Mouse (Mus musculus): ENCODE results near the gene Trim9. TPM values are rescaled to one million over a fixed set of nuclear protein-coding genes. Genes with fewer than 3 reads are reported as not detected.

Trim9 gene
- polyA plus RNA-seq, 1 experiment from 2014 or later = 0.32 TPM

DNA sequence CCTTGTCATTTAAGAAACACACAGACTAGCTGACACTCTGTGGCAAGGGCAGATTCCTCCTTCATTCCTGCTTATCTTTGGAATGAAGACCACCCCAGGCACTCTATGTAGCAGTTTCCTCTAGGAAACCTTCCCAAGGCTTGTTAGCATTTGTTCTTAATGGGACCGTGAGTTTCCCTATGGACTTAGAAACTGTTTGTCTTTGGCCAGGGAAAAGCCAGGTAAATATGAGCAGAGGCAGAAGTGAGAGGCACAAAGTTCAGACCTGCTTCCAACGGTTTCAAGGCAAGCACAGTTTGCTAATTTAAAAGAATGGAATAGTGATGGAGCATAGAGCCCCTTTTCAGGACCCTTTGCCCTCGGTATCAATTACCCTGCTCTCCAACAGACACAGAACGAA is 124.1 kb downstream of the Trim9 start:
- Histone ChIP-seq H3K9ac (ENCODE audit: low read length) (no peak overlapping the region), H3K27me3 (ENCODE audit: control insufficient read depth, insufficient read depth, low read length) (no peaks in the 10 kb centered on the region), H3K4me1 (replicated peaks; ENCODE audit: control insufficient read depth, insufficient read depth) (0 out of 2 replicates have a peak, but pooled peaks cover 4% of the 10 kb centered on the region), H3K9me3 (ENCODE audit: control insufficient read depth, low read length) (no peaks in the 10 kb centered on the region), H3K4me2 (replicated peaks; ENCODE audit: low read depth) (no peak overlapping the region), H3K4me3 (ENCODE audit: low read depth, low read length) (no peak overlapping the region), H3K36me3 (ENCODE audit: control insufficient read depth, insufficient read depth, low read length) (no peaks in the 10 kb centered on the region), H3K27ac (replicated peaks) (no peak overlapping the region)
- 47% methylated on average over 4 of the region's 4 CpGs for WGBS
- TF ChIP-seq CTCF (IDR thresholded peaks at IDR 0.05; ENCODE audit: low read depth) = no peak
- DNase-seq (ENCODE audit: low spot score) (no peak), ATAC-seq (ENCODE audit: low FRiP score, low TSS enrichment) (no peak)

GRCm38 (mm10) chr12:70221425-70221824 is 126.0 kb downstream of the Trim9 start:
- Histone ChIP-seq H3K9me3 (ENCODE audit: control insufficient read depth, low read length) (no peaks in the 10 kb centered on the region), H3K9ac (ENCODE audit: low read length) (no peak overlapping the region), H3K4me1 (replicated peaks; ENCODE audit: control insufficient read depth, insufficient read depth) (0 out of 2 replicates have a peak, but pooled peaks cover 2% of the 10 kb centered on the region), H3K36me3 (ENCODE audit: control insufficient read depth, insufficient read depth, low read length) (no peaks in the 10 kb centered on the region), H3K27me3 (ENCODE audit: control insufficient read depth, insufficient read depth, low read length) (no peaks in the 10 kb centered on the region), H3K27ac (replicated peaks) (no peak overlapping the region), H3K4me3 (ENCODE audit: low read depth, low read length) (no peak overlapping the region), H3K4me2 (replicated peaks; ENCODE audit: low read depth) (no peak overlapping the region)
- no peak for TF ChIP-seq CTCF (IDR thresholded peaks at IDR 0.05; ENCODE audit: low read depth)
- TF ChIP-seq EP300 (optimal IDR thresholded peaks at IDR 0.05) = no peak
- DNase-seq (ENCODE audit: low spot score) (no peak), ATAC-seq (ENCODE audit: low FRiP score, low TSS enrichment) (no peak)
- 66% methylated on average over 5 of the region's 5 CpGs for WGBS

DNA sequence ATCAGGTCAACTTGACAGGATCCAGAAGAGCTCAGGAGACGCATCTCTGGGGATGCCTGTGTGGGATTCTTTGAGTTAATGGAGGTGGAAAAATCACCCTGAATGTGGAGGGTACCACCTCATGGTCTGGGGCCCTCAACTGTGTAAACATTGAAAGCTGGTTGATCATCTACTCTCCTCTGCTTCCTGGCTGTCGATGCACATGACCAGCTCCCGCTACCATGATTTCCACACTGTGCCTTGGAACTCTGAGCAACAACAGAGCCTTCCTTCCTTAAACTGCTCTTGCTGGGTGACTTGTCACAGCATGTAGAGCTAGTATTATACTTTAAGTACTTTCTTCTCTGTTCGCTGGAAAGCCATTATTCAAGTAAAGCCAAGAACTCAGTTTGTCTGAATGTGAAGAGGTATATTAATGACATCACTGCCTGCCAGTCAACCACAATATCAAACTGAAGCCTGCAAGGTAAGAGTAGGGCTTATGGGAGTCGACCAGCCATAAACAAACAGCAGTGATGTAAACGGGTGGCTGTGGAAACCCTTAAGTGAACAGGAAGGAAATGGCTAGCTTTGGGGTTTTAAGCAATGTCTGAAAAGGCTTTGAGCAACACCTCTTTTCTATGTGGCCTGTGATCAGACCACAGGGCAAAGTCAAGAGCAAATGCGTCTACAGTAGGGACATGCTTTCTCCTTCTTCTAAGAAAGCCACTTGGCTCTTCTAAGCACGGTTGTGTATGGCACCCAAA is 128.4 kb downstream of the Trim9 start:
- WGBS = 62% methylated on average over 8 of the region's 8 CpGs
- H3K4me3 ChIP-seq (ENCODE audit: low read depth, low read length) = no peak overlapping the region

GRCm38 (mm10) chr12:70216229-70216800 is 131.1 kb downstream of the Trim9 start:
- no peak for TF ChIP-seq EP300 (optimal IDR thresholded peaks at IDR 0.05)
- TF ChIP-seq CTCF (IDR thresholded peaks at IDR 0.05; ENCODE audit: low read depth) = no peak
- H3K4me2 ChIP-seq (replicated peaks; ENCODE audit: low read depth) = no peak overlapping the region
- DNase-seq (ENCODE audit: low spot score) (no peak), ATAC-seq (ENCODE audit: low FRiP score, low TSS enrichment) (no peak)
- WGBS = 56% methylated on average over 16 of the region's 16 CpGs
- no peaks in the 10 kb centered on the region for H3K27me3 ChIP-seq (ENCODE audit: control insufficient read depth, insufficient read depth, low read length)
- H3K36me3 ChIP-seq (ENCODE audit: control insufficient read depth, insufficient read depth, low read length) = peaks cover 3% of the 10 kb centered on the region; the same call in 1 of the 2 replicates
- H3K9ac ChIP-seq (ENCODE audit: low read length) = no peak overlapping the region
- H3K27ac ChIP-seq (replicated peaks) = no peak overlapping the region
- no peaks in the 10 kb centered on the region for H3K9me3 ChIP-seq (ENCODE audit: control insufficient read depth, low read length)
- no peak overlapping the region for H3K4me3 ChIP-seq (ENCODE audit: low read depth, low read length)
- H3K4me1 ChIP-seq (replicated peaks; ENCODE audit: control insufficient read depth, insufficient read depth) = no peaks in the 10 kb centered on the region

More for the DNA sequence above, 128.4 kb downstream of the Trim9 start:
- DNase-seq (ENCODE audit: low spot score) (no peak), ATAC-seq (ENCODE audit: low FRiP score, low TSS enrichment) (no peak)
- H3K4me2 ChIP-seq (replicated peaks; ENCODE audit: low read depth) = no peak overlapping the region
- H3K27me3 ChIP-seq (ENCODE audit: control insufficient read depth, insufficient read depth, low read length) = no peaks in the 10 kb centered on the region
- H3K9ac ChIP-seq (ENCODE audit: low read length) = no peak overlapping the region
- no peaks in the 10 kb centered on the region for H3K36me3 ChIP-seq (ENCODE audit: control insufficient read depth, insufficient read depth, low read length)
- no peak overlapping the region for H3K27ac ChIP-seq (replicated peaks)
- TF ChIP-seq CTCF (IDR thresholded peaks at IDR 0.05; ENCODE audit: low read depth) (no peak), EP300 (optimal IDR thresholded peaks at IDR 0.05) (no peak)
- no peaks in the 10 kb centered on the region for H3K9me3 ChIP-seq (ENCODE audit: control insufficient read depth, low read length)
- H3K4me1 ChIP-seq (replicated peaks; ENCODE audit: control insufficient read depth, insufficient read depth) = 0 out of 2 replicates have a peak, but pooled peaks cover 1% of the 10 kb centered on the region

DNA sequence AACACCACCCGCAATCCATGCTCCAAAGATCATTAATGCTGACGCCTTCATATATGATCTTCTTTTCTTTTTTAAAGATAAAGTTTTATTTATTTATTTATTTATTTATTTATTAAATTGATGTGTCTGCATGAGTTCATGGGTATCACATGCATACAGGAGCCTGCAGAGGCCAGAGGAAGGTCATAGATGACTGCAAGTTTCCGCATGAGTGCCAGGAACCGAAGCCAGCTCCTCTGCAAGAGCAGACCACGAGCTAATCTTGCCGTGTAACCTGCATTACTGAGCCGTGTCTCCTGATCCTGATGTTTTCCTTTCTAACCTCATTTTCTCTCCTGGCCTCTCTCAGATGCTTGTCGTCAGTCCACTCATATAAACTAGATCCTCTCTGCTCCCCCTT is 133.1 kb downstream of the Trim9 start:
- H3K9ac ChIP-seq (ENCODE audit: low read length) = no peak overlapping the region
- WGBS = 80% methylated on average over 8 of the region's 8 CpGs
- no peak for ATAC-seq (ENCODE audit: low FRiP score, low TSS enrichment)

DNA sequence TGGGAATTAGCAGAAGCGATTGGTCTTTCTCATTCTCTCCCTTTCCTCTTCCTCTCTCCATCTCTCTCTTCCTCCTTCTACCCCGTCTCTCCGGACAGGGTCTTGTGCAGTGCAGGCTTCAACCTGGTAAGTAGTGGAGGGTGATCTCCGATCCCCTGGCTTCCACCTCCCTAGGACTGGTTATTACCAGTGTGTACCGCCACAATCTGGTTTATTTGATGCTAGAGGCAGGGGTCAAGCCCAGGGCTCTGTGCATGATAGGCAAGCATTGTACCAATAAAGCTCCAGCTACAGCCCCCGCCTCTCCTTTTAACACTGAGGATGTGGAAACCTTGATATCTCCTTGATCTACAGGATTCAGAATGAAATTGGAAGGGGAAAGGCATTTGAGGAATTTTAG is 133.8 kb downstream of the Trim9 start:
- no peak overlapping the region for H3K27ac ChIP-seq (replicated peaks)
- peaks cover 6% of the 10 kb centered on the region; the same call in 1 of the 2 replicates for H3K36me3 ChIP-seq (ENCODE audit: control insufficient read depth, insufficient read depth, low read length)
- no peaks in the 10 kb centered on the region for H3K9me3 ChIP-seq (ENCODE audit: control insufficient read depth, low read length)
- ATAC-seq (ENCODE audit: low FRiP score, low TSS enrichment) = no peak
- TF ChIP-seq EP300 (optimal IDR thresholded peaks at IDR 0.05) (no peak), CTCF (IDR thresholded peaks at IDR 0.05; ENCODE audit: low read depth) (no peak)
- H3K4me1 ChIP-seq (replicated peaks; ENCODE audit: control insufficient read depth, insufficient read depth) = no peaks in the 10 kb centered on the region
- no peak overlapping the region for H3K9ac ChIP-seq (ENCODE audit: low read length)
- no peak for DNase-seq (ENCODE audit: low spot score)
- H3K4me3 ChIP-seq (ENCODE audit: low read depth, low read length) = no peak overlapping the region
- 90% methylated on average over 6 of the region's 6 CpGs for WGBS
- H3K27me3 ChIP-seq (ENCODE audit: control insufficient read depth, insufficient read depth, low read length) = no peaks in the 10 kb centered on the region
- H3K4me2 ChIP-seq (replicated peaks; ENCODE audit: low read depth) = no peak overlapping the region

More for the DNA sequence above, 133.1 kb downstream of the Trim9 start:
- Histone ChIP-seq H3K27ac (replicated peaks) (no peak overlapping the region), H3K4me1 (replicated peaks; ENCODE audit: control insufficient read depth, insufficient read depth) (no peaks in the 10 kb centered on the region), H3K27me3 (ENCODE audit: control insufficient read depth, insufficient read depth, low read length) (no peaks in the 10 kb centered on the region), H3K36me3 (ENCODE audit: control insufficient read depth, insufficient read depth, low read length) (peaks cover 3% of the 10 kb centered on the region; the same call in 1 of the 2 replicates), H3K9me3 (ENCODE audit: control insufficient read depth, low read length) (no peaks in the 10 kb centered on the region), H3K4me3 (ENCODE audit: low read depth, low read length) (no peak overlapping the region), H3K4me2 (replicated peaks; ENCODE audit: low read depth) (no peak overlapping the region)
- no peak for DNase-seq (ENCODE audit: low spot score)
- no peak for TF ChIP-seq CTCF (IDR thresholded peaks at IDR 0.05; ENCODE audit: low read depth)
- TF ChIP-seq EP300 (optimal IDR thresholded peaks at IDR 0.05) = no peak

Data from stomach, postnatal 0 days (tissue).